Mouse (Mus musculus): ENCODE measurements around the gene Glb1l. TPM values are rescaled to one million over a fixed set of nuclear protein-coding genes. Genes with fewer than 3 reads are reported as not detected.
A peak's percentile ranks its signal among the peaks of the same experiment; 100 is the strongest.

The Glb1l gene
- total and polyA plus RNA-seq, 3 experiments, result 7.6 to 13.0 TPM; not detected in 1

DNA sequence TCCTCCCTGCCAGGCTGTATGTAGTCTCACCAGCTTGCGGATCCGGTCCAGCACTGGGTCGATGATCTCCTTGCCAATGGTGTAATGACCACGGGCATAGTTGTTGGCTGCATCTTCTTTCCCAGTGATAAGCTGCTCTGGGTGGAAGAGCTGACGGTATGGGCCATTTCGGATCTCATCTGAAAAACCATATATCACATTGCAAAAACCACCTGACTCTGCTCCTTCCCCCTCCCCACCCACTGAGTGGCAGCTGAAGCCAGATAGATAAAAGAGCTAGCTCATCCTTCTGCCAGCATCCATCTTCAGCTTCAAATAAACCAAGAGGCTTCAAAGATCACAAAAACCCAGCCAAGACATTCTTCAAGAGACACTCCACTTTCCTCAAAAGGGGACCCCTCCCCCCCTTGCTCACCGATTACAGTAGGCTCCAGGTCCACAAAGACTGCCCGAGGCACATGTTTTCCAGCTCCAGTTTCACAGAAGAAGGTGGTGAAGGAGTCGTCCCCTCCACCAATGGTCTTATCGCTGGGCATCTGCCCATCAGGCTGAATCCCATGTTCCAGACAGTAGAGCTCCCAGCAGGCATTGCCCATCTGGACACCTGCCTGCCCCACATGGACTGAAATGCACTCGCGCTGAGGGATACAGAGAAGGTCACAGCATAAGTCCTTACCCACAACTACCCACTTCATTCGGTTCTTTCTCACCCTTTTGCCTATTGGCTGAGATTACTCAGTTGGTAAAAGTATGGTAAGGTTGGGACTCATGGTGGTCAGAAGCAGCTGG lies 6.4 kb upstream of the Glb1l start:
- Histone ChIP-seq H3K9me3 (replicated peaks; ENCODE audit: insufficient read depth, low read length) (no peaks in the 10 kb centered on the region), H3K27me3 (ENCODE audit: control insufficient read depth in 1 of 2, insufficient read depth in 2 of 2, low read length in 2 of 2) (no peaks in the 10 kb centered on the region), H3K79me2 (ENCODE audit: control insufficient read depth, insufficient read depth, low read length, poor library complexity) (peaks cover 57% of the 10 kb centered on the region), H3K9ac (ENCODE audit: control insufficient read depth, low read depth, low read length, poor library complexity, severe bottlenecking) (peak overlapping the region; percentile 87), H3K27ac (ENCODE audit: control insufficient read depth, low read depth, low read length) (peak overlapping the region; percentile 83), H3K36me3 (ENCODE audit: control insufficient read depth in 1 of 2, insufficient read depth in 2 of 2, low read length in 2 of 2) (peaks cover 15 to 49% of the 10 kb centered on the region in 2 experiments), H3K4me3 (ENCODE audit: control insufficient read depth in 1 of 2, insufficient read depth in 1 of 2, low read depth in 2 of 2, low read length in 2 of 2) (peak overlapping the region; percentile 81 to 82), H3K4me1 (ENCODE audit: control insufficient read depth in 1 of 2, insufficient read depth in 2 of 2, low read length in 2 of 2) (peaks cover 6 to 50% of the 10 kb centered on the region in 2 experiments; a peak in 3 of 4 replicates)
- DNase-seq (ENCODE audit: low read depth, low spot score), result peak; percentile 80
- TF ChIP-seq MYB (IDR thresholded peaks at IDR 0.05; ENCODE audit: low read depth, low read length) (no peak), POLR2AphosphoS5 (IDR thresholded peaks at IDR 0.05; ENCODE audit: borderline replicate concordance, low read depth, low read length) (no peak), HCFC1 (IDR thresholded peaks at IDR 0.05; ENCODE audit: low read depth, low read length) (peak; percentile 58; the same call in 1 of the 2 replicates), GABPA (IDR thresholded peaks at IDR 0.05; ENCODE audit: low read depth, low read length) (no peak), MEF2A (IDR thresholded peaks at IDR 0.05; ENCODE audit: extremely low read depth, insufficient replicate concordance, low read depth, low read length, poor library complexity, severe bottlenecking) (no peak), MAX (IDR thresholded peaks at IDR 0.05; ENCODE audit: low read length) (peak; percentile 41; the same call in 1 of the 2 replicates), USF1 (IDR thresholded peaks at IDR 0.05; ENCODE audit: low read depth, low read length) (peak; percentile 83), SIN3A (IDR thresholded peaks at IDR 0.05; ENCODE audit: low read length) (peak; percentile 89), POLR2A (IDR thresholded peaks at IDR 0.05; ENCODE audit: control insufficient read depth in 1 of 2, insufficient read depth in 1 of 2, low read depth in 1 of 2, low read length in 2 of 2, poor library complexity in 1 of 2) (no peak; a peak in 1 of 4 replicates), ELF1 (IDR thresholded peaks at IDR 0.05; ENCODE audit: low read depth, low read length) (no peak), ETS1 (IDR thresholded peaks at IDR 0.05; ENCODE audit: low read depth, low read length) (peak; percentile 97), MAFK (IDR thresholded peaks at IDR 0.05; ENCODE audit: borderline replicate concordance, low read depth, low read length) (no peak), TBP (IDR thresholded peaks at IDR 0.05; ENCODE audit: low read depth, low read length) (peak; percentile 51), POLR2AphosphoS2 (IDR thresholded peaks at IDR 0.05; ENCODE audit: low read length) (peak; percentile 44; the same call in 1 of the 2 replicates), MAZ (IDR thresholded peaks at IDR 0.05; ENCODE audit: low read depth, low read length) (peak; percentile 94), ZMIZ1 (IDR thresholded peaks at IDR 0.05; ENCODE audit: low read depth, low read length) (no peak), SMC3 (IDR thresholded peaks at IDR 0.05; ENCODE audit: low read depth, low read length) (0 out of 2 replicates have a peak, but pooled peaks have one; percentile 3), CHD1 (IDR thresholded peaks at IDR 0.05; ENCODE audit: low read depth, low read length) (no peak), TAL1 (IDR thresholded peaks at IDR 0.05; ENCODE audit: low read length) (peak; percentile 69), USF2 (IDR thresholded peaks at IDR 0.05; ENCODE audit: borderline replicate concordance in 1 of 2, insufficient read depth in 1 of 2, low read depth in 1 of 2, low read length in 2 of 2) (0 out of 4 replicates have a peak, but pooled peaks of 1 of the 2 experiments have one; percentile 22), MXI1 (IDR thresholded peaks at IDR 0.05; ENCODE audit: low read depth, low read length) (no peak), ZKSCAN1 (IDR thresholded peaks at IDR 0.05; ENCODE audit: low read depth, low read length) (no peak), UBTF (IDR thresholded peaks at IDR 0.05; ENCODE audit: borderline replicate concordance, insufficient read depth, low read depth, low read length) (no peak), GATA1 (IDR thresholded peaks at IDR 0.05; ENCODE audit: low read depth, low read length) (peak; percentile 84), RCOR1 (IDR thresholded peaks at IDR 0.05; ENCODE audit: low read depth, low read length) (peak; percentile 61; the same call in 1 of the 2 replicates), E2F4 (IDR thresholded peaks at IDR 0.05; ENCODE audit: borderline replicate concordance, low read depth, low read length) (no peak), TCF12 (IDR thresholded peaks at IDR 0.05; ENCODE audit: low read depth, low read length) (peak; percentile 84), EP300 (IDR thresholded peaks at IDR 0.05; ENCODE audit: low read depth in 1 of 2, low read length in 2 of 2) (peak; percentile 70 to 84), JUND (IDR thresholded peaks at IDR 0.05; ENCODE audit: low read depth, low read length) (no peak), BHLHE40 (IDR thresholded peaks at IDR 0.05; ENCODE audit: borderline replicate concordance, low read depth, low read length) (no peak)
